Mouse (Mus musculus) cerebellum, adult 11-12 months (tissue): Measurements from ENCODE around the gene Vmn2r68.

Source experiments
- DNase-seq: peaks from one replicate; pipeline ENCODE4 v3.0.0; 2022

The Vmn2r68 gene

GRCm38 (mm10) chr7:85237683-85238082 lies at the start of gene Vmn2r68:
TSS of gene Vmn2r68 (minus strand) at chr7:85237783.
- DNase-seq: no peak
